Mouse (Mus musculus) spleen, adult 2 months (tissue): Measurements from ENCODE around the gene Polrmt.

ENCODE experiments used
- CTCF ChIP-seq: fragments of 200-500 bp; IDR thresholded peaks from 2 replicates; pipeline ENCODE4 v1.5.1; 2011; ENCODE audit warnings: mild to moderate bottlenecking, inconsistent platforms; ENCODE audit not compliant: insufficient read depth, insufficient read length, insufficient replicate concordance; ENCODE audit errors: extremely low read depth
- POLR2A ChIP-seq: fragments of 200-500 bp; IDR thresholded peaks from 2 replicates; pipeline ENCODE4 v1.6.1; 2011; ENCODE audit warnings: low read depth, low read length, inconsistent platforms

GRCm38 (mm10) chr10:79774486-79775279, 28.3 kb upstream of the Polrmt start:
- TF ChIP-seq CTCF (no peak), POLR2A (no peak)
